Mouse (Mus musculus) embryo, embryonic 11 days (tissue): ENCODE measurements around the gene Brdt.

ENCODE experiments used
- DNase-seq: peaks from one replicate; pipeline ENCODE4 v3.0.0-alpha.2; 2015

The Brdt gene

GRCm38 (mm10) chr5:107330916-107331421, at the start of gene Brdt:
Brdt (plus strand) TSS chr5:107331159.
- DNase-seq: no peak

- no peak for DNase-seq
Measured at GRCm38 (mm10) chr5:107282561-107283307, 48.2 kb upstream of the Brdt start.

DNA sequence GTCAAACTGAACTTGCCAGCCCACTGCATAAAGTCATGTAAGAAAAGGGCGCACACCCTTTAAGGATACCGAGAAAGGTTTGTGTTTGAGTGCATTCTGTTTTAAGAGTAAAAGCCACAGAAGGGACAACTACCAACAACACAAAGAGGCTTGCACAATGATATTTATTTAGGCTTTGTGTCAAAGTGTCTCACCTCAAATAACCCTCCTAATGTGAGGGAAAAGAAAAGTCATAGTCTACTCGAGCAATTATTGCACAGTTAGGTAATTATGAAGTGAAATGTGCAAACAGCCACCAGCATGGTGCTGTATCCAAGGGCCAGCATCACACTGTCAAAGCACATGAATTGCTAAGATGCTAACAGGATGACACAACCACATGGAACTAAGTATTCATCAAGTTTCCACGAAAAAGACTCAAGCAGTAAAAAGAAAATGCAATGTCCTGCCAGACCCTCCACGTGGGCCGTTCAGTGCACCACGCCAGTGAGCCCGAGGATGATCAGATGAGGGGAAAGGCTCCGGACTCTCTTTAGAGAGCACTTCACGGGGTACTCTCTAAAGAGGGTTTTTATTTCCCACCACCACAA, 46.9 kb upstream of the Brdt start:
- no peak for DNase-seq

- no peak for DNase-seq
Measured at GRCm38 (mm10) chr5:107285563-107285962, 45.4 kb upstream of the Brdt start.

DNA sequence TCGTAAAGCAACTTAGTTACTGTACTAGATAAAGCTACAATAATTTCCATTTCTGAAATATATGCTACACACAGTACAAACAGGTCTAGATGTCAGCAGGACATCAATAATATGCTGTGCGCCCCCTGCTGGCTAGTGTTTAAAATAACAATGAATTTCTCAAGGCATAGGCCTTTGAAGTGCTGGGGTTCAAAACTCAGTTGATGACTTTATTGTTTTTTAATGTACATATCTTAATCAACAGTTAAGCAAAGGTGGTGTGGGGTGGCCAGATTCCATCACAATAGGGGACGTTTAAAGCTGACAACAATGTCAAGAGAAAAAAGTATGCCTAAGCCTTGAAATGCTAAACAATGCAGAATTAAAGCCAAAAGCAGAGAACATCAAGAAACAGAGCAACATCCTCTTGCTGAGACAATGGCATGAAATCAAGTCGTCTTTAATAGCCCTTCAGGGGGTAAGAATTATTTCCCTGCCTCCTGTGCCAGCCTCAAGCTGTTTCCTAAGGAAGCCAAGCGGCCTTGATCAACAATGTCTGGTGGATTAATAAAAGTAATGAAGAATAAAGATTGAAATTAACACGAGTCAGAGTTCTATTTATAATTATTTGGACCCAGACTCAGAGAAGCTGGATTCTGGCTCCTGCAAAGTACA, 43.6 kb upstream of the Brdt start:
- peak; percentile 81 for DNase-seq

- DNase-seq: no peak
Measured at GRCm38 (mm10) chr5:107287908-107288267, 43.1 kb upstream of the Brdt start.

- DNase-seq: peak; percentile 58
Measured at GRCm38 (mm10) chr5:107288427-107289233, 42.3 kb upstream of the Brdt start.

DNA sequence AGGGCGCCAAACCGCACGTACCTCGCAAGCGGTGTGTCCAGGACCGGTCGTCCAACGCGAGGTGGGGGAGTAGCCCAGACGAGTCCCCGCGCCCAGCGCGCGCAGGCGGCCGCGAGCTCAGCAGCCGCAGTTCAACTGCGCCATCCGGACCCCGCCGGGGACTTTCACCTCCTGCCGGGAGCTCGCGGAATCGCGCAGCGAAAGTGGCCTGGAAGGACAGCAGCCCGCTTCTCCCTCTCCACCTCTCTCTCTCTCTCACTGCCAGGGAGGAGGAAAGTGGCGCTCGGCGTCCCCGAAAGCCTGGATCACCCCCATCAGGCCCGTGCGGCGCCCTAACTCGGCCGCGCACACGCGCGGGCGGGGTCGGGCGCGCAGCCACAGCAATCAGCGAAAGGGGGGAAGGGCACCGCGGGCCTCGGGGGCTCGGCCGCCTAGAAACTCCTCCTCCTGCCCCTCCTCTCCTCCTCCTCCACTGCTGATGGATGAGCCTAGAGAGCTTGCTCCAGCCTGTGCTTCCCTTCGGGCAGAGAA, 41.7 kb upstream of the Brdt start, which contains the start of gene Tgfbr3:
TSS of gene Tgfbr3 (minus strand) at position 396 of the 531 bp plus-strand sequence.
- peak; percentile 91 for DNase-seq

- no peak for DNase-seq
Measured at GRCm38 (mm10) chr5:107289986-107290385, 41.0 kb upstream of the Brdt start.

DNA sequence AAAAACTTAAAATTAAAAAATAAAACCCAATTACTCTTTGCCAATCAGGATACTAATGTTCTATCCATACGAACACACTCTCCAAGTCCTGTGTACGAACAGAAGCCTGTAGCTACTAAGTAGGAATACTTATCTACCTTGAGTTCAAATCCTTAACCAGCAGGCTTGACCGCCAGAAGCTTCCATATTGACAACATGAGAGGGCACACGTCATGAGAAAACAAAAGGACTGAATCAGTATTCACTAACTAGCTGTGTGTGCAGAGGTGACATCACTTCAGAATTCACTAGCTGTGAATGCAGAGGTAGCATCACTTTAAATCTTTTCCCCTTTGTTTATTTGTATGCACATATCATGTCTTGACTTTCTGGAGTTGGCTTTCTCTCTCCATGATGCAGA, 36.9 kb upstream of the Brdt start:
- DNase-seq: no peak

DNA sequence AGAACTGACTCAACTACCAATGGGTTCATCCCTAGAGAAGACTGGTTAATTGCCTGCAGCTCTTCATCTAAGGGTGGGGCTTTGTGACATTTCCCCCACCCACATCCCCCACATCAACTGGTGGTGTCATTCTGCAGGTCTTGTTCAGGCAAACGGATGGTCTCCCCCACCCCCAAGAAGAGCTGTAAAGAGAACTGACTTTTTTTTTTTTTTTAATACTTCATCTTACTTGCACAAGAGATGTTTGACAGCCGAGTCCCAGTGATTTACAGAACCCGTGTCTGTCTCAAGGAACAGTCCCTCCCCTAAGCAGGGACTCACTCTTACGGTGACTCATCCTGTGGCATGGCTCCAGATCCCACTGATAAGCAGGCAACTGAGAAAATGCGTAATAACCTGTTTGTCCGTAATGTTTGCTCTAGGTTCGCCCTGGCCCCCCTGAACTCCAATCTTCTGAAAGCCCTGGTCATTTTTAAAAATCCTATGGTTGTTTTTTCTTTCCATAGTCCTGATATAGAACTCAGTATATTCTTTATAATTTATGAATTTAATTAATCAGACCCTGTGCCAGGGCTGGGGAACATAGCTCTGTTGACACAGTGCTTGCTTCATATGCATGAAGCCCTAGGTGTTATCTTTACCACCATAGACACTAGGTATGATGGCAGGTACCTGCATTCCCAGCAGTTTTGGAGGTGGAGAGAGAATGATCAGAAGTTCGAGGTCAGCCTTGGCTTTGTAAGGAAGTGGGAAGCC, 35.7 kb upstream of the Brdt start:
- no peak for DNase-seq

DNA sequence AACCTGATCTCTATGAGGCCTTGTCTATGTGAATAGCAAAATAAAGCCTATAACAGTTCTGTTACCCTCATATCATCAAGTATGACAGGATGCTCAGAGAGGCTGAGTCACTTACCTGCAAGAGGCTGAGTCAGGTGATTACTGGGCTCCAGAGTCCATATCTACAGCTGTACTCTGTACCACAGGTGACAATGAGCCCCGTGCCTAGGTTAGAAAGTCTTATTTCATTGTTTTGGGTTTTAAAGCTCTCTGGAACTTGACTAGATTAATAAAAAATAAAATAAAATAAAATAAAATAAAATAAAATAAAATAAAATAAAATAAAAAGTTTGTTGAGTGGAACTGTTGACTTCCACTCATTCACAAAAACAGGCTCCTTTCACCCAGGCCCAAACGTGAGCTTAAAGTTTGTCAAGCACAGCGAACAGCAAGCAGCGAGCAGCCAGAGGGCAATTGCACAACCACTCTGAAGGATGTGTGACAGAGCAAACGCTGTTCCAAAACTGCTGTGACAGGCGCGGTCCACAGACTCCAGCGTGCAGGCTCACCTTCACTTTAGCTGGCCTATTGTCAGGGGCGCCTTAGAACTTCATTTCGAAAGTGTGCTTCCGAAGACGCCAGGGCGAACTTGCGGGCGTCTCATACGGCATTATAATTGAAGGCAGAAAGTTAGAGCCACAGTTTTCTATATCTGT, 35.0 kb upstream of the Brdt start:
- no peak for DNase-seq

- no peak for DNase-seq
Measured at GRCm38 (mm10) chr5:107296512-107297322, 34.2 kb upstream of the Brdt start.

- DNase-seq: no peak
Measured at GRCm38 (mm10) chr5:107298854-107299253, 32.1 kb upstream of the Brdt start.

DNA sequence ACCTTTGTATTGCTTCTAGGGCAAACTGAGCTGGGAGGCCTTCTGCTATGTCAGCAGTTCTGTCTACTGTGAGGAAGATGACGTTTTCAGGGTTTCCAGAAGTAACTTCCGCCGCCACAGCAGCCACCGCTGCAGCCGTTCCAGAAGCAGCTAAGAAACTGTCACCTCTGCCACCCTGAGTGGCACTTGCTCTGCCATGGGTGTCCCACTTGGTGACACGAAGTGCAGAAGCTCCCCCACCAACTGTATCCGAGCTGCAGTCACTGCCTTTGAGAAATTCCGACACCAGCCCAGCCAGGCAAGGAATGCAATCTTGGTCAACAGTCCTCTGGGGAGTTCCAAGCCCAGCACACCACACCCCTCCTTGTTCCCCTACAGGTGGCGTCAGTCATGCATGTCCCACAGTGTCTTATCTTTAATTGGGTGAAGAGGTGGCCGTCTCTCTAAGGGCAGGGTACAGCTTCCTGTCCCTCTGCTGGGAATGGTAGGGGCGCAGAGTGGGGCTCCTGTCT, 27.6 kb upstream of the Brdt start:
- no peak for DNase-seq

- DNase-seq: no peak
Measured at GRCm38 (mm10) chr5:107304117-107304825, 26.7 kb upstream of the Brdt start.

DNA sequence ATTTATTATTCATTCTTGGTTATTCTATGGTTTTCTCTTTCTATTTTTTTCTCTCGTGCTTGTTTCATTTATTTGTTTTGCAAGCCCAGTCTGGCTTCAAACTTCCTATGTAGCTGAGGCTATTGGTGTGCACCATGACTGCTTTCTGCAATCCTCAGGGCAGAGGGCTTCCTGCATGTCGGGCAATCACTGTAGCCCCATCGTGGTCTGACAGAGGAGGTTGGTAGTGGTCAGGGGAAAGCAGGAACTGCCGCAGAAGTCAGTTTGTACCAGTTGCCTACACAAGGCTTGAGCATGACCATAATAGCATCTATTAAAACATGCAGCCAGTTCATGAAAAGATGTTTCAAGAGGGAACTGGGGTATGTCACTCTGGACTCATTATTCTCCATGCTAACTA, 23.5 kb upstream of the Brdt start:
- no peak for DNase-seq

DNA sequence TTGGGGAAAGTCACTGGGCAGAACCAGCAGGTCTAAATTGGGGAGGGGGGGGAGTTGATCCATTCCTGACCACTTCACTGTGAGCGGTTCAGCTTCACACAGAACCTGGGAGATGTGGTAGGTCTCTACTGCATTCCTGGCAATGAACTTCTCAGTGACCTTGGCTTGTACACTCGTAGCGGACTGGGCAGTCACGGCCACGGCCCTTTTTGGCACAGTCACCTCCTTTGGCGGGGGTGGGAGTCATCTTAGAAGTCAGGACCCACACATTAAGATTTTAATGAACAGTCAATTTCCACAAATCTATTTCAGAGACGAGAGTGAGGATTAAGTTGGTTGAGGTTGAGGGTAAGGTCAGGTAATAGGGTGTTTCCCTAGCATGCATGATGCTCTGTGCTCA, 13.8 kb upstream of the Brdt start:
- no peak for DNase-seq

DNA sequence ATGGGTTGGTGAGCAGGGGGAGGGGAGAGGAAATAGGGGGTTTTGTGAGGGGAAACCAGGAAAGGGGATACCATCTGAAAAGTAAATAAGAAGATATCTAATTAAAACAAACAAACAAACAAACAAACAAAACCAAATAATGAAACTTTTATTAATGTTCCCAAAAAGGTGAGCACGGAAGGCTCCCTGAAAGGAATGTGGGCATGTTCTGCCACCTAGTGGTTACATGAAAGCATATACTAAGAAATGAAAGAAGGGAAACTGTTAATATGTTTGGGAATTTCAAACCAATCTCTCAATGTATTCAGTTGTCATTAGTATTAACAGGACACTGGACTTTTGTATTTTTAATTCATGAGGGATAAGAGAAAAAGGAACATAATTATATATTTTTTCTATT, 10.3 kb upstream of the Brdt start:
- peak; percentile 69 for DNase-seq

- DNase-seq: no peak
Measured at GRCm38 (mm10) chr5:107340404-107340803, 9.4 kb downstream of the Brdt start.
